Mouse (Mus musculus): ENCODE measurements around the gene Zmiz1. TPM values are rescaled to one million over a fixed set of nuclear protein-coding genes. Genes with fewer than 3 reads are reported as not detected.

Zmiz1 gene
- total RNA-seq, 2 experiments from 2014 or later, result 26.6 to 28.6 TPM

- no peak for DNase-seq (ENCODE audit: low spot score)
These were observed 128.6 kb downstream of the Zmiz1 start for GRCm38 (mm10) chr14:25587487-25588001.

GRCm38 (mm10) chr14:25588156-25588555 lies 129.2 kb downstream of the Zmiz1 start:
- no peak for DNase-seq (ENCODE audit: low spot score)

GRCm38 (mm10) chr14:25588946-25589937 lies 130.3 kb downstream of the Zmiz1 start:
- peak; percentile 49 for DNase-seq (ENCODE audit: low spot score)

GRCm38 (mm10) chr14:25591000-25591399 lies 132.0 kb downstream of the Zmiz1 start:
- DNase-seq (ENCODE audit: low spot score), result no peak

- DNase-seq (ENCODE audit: low spot score), result no peak
These were observed 132.4 kb downstream of the Zmiz1 start for GRCm38 (mm10) chr14:25591426-25591825.

- no peak for DNase-seq (ENCODE audit: low spot score)
These were observed 133.5 kb downstream of the Zmiz1 start for GRCm38 (mm10) chr14:25592522-25592921.

GRCm38 (mm10) chr14:25593876-25594275 lies 134.9 kb downstream of the Zmiz1 start:
- DNase-seq (ENCODE audit: low spot score), result no peak

- DNase-seq (ENCODE audit: low spot score), result no peak
These were observed 135.6 kb downstream of the Zmiz1 start for GRCm38 (mm10) chr14:25594611-25595010.

GRCm38 (mm10) chr14:25598960-25599359 lies 140.0 kb downstream of the Zmiz1 start:
- DNase-seq (ENCODE audit: low spot score), result no peak

- peak; percentile 44 for DNase-seq (ENCODE audit: low spot score)
These were observed 140.9 kb downstream of the Zmiz1 start for GRCm38 (mm10) chr14:25599934-25600333.

GRCm38 (mm10) chr14:25600358-25600757 lies 141.4 kb downstream of the Zmiz1 start:
- DNase-seq (ENCODE audit: low spot score), result no peak

GRCm38 (mm10) chr14:25600951-25601350 lies 142.0 kb downstream of the Zmiz1 start:
- no peak for DNase-seq (ENCODE audit: low spot score)

- DNase-seq (ENCODE audit: low spot score), result peak; percentile 54
These were observed 143.0 kb downstream of the Zmiz1 start for GRCm38 (mm10) chr14:25602018-25602417.

- no peak for DNase-seq (ENCODE audit: low spot score)
These were observed 145.6 kb downstream of the Zmiz1 start for GRCm38 (mm10) chr14:25604395-25605142.

- DNase-seq (ENCODE audit: low spot score), result peak; percentile 50
These were observed 147.6 kb downstream of the Zmiz1 start for GRCm38 (mm10) chr14:25606372-25607140.

- peak; percentile 49 for DNase-seq (ENCODE audit: low spot score)
These were observed 148.4 kb downstream of the Zmiz1 start for GRCm38 (mm10) chr14:25607141-25607967.

GRCm38 (mm10) chr14:25607968-25608491 lies 149.0 kb downstream of the Zmiz1 start:
- no peak for DNase-seq (ENCODE audit: low spot score)

- no peak for DNase-seq (ENCODE audit: low spot score)
These were observed 149.6 kb downstream of the Zmiz1 start for GRCm38 (mm10) chr14:25608618-25609017.

GRCm38 (mm10) chr14:25609355-25609754 lies 150.4 kb downstream of the Zmiz1 start:
- no peak for DNase-seq (ENCODE audit: low spot score)
